Mouse (Mus musculus) heart, adult 2 months (tissue): ENCODE data around the gene Rp9.

Source experiments
- CTCF ChIP-seq: fragments of 200-600 bp; IDR thresholded peaks from 2 replicates; pipeline ENCODE4 v1.8.1; 2022; ENCODE audit warnings: antibody characterized with exemption, mild to moderate bottlenecking, moderate library complexity
- EP300 ChIP-seq: fragments of 200-500 bp; IDR thresholded peaks from 2 replicates; pipeline ENCODE4 v1.6.1; 2011; ENCODE audit warnings: low read depth, low read length, control low read depth; ENCODE audit not compliant: insufficient read depth
- POLR2A ChIP-seq: fragments of 200-500 bp; IDR thresholded peaks from 2 replicates; pipeline ENCODE4 v1.6.1; 2011; ENCODE audit warnings: mild to moderate bottlenecking, low read depth, low read length, control low read depth; ENCODE audit not compliant: insufficient read depth

- TF ChIP-seq CTCF: no peak
- no peak for TF ChIP-seq POLR2A
- TF ChIP-seq EP300: no peak
Observed at GRCm38 (mm10) chr9:22486211-22486610, 16.7 kb upstream of the Rp9 start.
